Comparison of ENCODE assay signal across 8 mouse cellular contexts in genomic region chr4:40971744-40972143, GRCm38 (mm10). TPM values are rescaled to one million over a fixed set of nuclear protein-coding genes. Genes with fewer than 3 reads are reported as not detected.
DNase-seq lines count a peak whose midpoint lies in the region; ATAC-seq and TF ChIP-seq lines count a peak whose summit lies in the region.

No protein-coding gene starts in this region.

- TF ChIP-seq CTCF in hindbrain, postnatal 0 days (IDR thresholded peaks at IDR 0.05; ENCODE audit: low read depth), result peak; percentile 77
- peak; percentile 70 for TF ChIP-seq CTCF in lung, embryonic 14.5 days (IDR thresholded peaks at IDR 0.05; ENCODE audit: low read depth)

- H3K27me3 ChIP-seq in heart, embryonic 10.5 days (ENCODE audit: insufficient read depth, poor library complexity, severe bottlenecking), result no peaks in the 10 kb centered on the region
- no peaks in the 10 kb centered on the region for H3K27me3 ChIP-seq in hindbrain, postnatal 0 days (ENCODE audit: insufficient read depth, low read length)
- H3K27me3 ChIP-seq in lung, embryonic 14.5 days (ENCODE audit: insufficient read depth, low read length), result no peaks in the 10 kb centered on the region
- H3K27me3 ChIP-seq in neural tube, embryonic 15.5 days (replicated peaks), result no peaks in the 10 kb centered on the region

- H3K9me3 ChIP-seq in heart, embryonic 10.5 days, result no peaks in the 10 kb centered on the region
- no peaks in the 10 kb centered on the region for H3K9me3 ChIP-seq in hindbrain, postnatal 0 days (ENCODE audit: low read length)
- no peaks in the 10 kb centered on the region for H3K9me3 ChIP-seq in lung, embryonic 14.5 days (ENCODE audit: low read depth, low read length)
- H3K9me3 ChIP-seq in neural tube, embryonic 15.5 days (replicated peaks), result no peaks in the 10 kb centered on the region

- peak overlapping the region; percentile 97; the same call in 1 of the 2 replicates for H3K27ac ChIP-seq in heart, embryonic 10.5 days
- H3K27ac ChIP-seq in hindbrain, postnatal 0 days, result peak overlapping the region; percentile 92; the same call in 1 of the 2 replicates
- peak overlapping the region; percentile 96 for H3K27ac ChIP-seq in lung, embryonic 14.5 days (ENCODE audit: low read depth)
- peak overlapping the region; percentile 94; the same call in 1 of the 2 replicates for H3K27ac ChIP-seq in neural tube, embryonic 15.5 days (replicated peaks)

- H3K9ac ChIP-seq in hindbrain, postnatal 0 days (replicated peaks; ENCODE audit: low read length), result peak overlapping the region; percentile 81
- peak overlapping the region; percentile 76 for H3K9ac ChIP-seq in lung, embryonic 14.5 days
- H3K9ac ChIP-seq in neural tube, embryonic 15.5 days (replicated peaks), result peak overlapping the region; percentile 93

- H3K4me3 ChIP-seq in heart, embryonic 10.5 days, result peak overlapping the region; percentile 97
- H3K4me3 ChIP-seq in hindbrain, postnatal 0 days (ENCODE audit: low read length), result peak overlapping the region; percentile 79
- peak overlapping the region; percentile 95 for H3K4me3 ChIP-seq in lung, embryonic 14.5 days (ENCODE audit: low read depth, low read length)
- H3K4me3 ChIP-seq in neural tube, embryonic 15.5 days (replicated peaks), result peak overlapping the region; percentile 99

- H3K36me3 ChIP-seq in heart, embryonic 10.5 days, result peaks cover 20% of the 10 kb centered on the region
- peaks cover 7% of the 10 kb centered on the region; the same call in 1 of the 2 replicates for H3K36me3 ChIP-seq in hindbrain, postnatal 0 days (ENCODE audit: insufficient read depth, low read length)
- H3K36me3 ChIP-seq in lung, embryonic 14.5 days (ENCODE audit: insufficient read depth), result peaks cover 32% of the 10 kb centered on the region
- H3K36me3 ChIP-seq in neural tube, embryonic 15.5 days, result peaks cover 14% of the 10 kb centered on the region

- peak overlapping the region; percentile 72 for H3K4me2 ChIP-seq in hindbrain, postnatal 0 days (ENCODE audit: low read depth, low read length)
- H3K4me2 ChIP-seq in lung, embryonic 14.5 days, result peak overlapping the region; percentile 77
- peak overlapping the region; percentile 79 for H3K4me2 ChIP-seq in neural tube, embryonic 15.5 days

- H3K4me1 ChIP-seq in heart, embryonic 10.5 days, result peaks cover 22% of the 10 kb centered on the region
- H3K4me1 ChIP-seq in hindbrain, postnatal 0 days (ENCODE audit: insufficient read depth, low read length), result no peaks in the 10 kb centered on the region
- 0 out of 2 replicates have a peak, but pooled peaks cover 6% of the 10 kb centered on the region for H3K4me1 ChIP-seq in lung, embryonic 14.5 days (ENCODE audit: insufficient read depth)
- H3K4me1 ChIP-seq in neural tube, embryonic 15.5 days, result peaks cover 25% of the 10 kb centered on the region

- peak; percentile 83 for DNase-seq in heart, embryonic 10.5 days (ENCODE audit: low spot score)
- no peak for DNase-seq in heart, adult 9 months (ENCODE audit: low spot score in 2 of 2)
- DNase-seq in WW6 (ENCODE audit: low read depth, low spot score), result peak; percentile 40
- peak; percentile 71 for DNase-seq in hindbrain, postnatal 0 days (ENCODE audit: low spot score)
- peak; percentile 75 for DNase-seq in lung, embryonic 14.5 days
- no peak for DNase-seq in right cerebral cortex, adult 18-20 months

- ATAC-seq in erythroblast, adult 5-6 weeks (replicated peaks; ENCODE audit: low FRiP score, poor library complexity, severe bottlenecking), result peak; percentile 54
- ATAC-seq in hindbrain, postnatal 0 days, result no peak
- no peak for ATAC-seq in lung, embryonic 14.5 days (ENCODE audit: insufficient read depth)
- ATAC-seq in neural tube, embryonic 15.5 days (ENCODE audit: low FRiP score), result no peak

- 25% methylated on average over 13 of the region's 13 CpGs for WGBS in heart, embryonic 10.5 days
- WGBS in hindbrain, postnatal 0 days, result 24% methylated on average over 13 of the region's 13 CpGs
- 25% methylated on average over 13 of the region's 13 CpGs for WGBS in lung, embryonic 14.5 days
- WGBS in neural tube, embryonic 15.5 days, result 28% methylated on average over 13 of the region's 13 CpGs

RNA-seq across cellular contexts. Expression of gene Nfx1, which starts 1.0 kb away (rescaled TPM):
- 76.5 and 87.4 TPM in 2 replicates for polyA plus RNA-seq in heart, embryonic 10.5 days (2016; fragmentation: Nextera tagmentation; extraction: Ambion mirVana)
- total RNA-seq in erythroblast, adult 5-6 weeks (2015; ENCODE audit: low replicate concordance), result 8.8 and 11.3 TPM in 2 replicates
- 19.3 and 22.7 TPM in 2 replicates for total RNA-seq in erythroblast, adult 5-6 weeks (2017; ENCODE audit: low replicate concordance)
- 51.9 and 58.6 TPM in 2 replicates for total RNA-seq in hindbrain, postnatal 0 days (2014; rRNA removed)
- polyA plus RNA-seq in hindbrain, postnatal 0 days (2015; fragmentation: Nextera tagmentation; extraction: Ambion mirVana), result 63.8 and 66.0 TPM in 2 replicates
- polyA plus RNA-seq in lung, embryonic 14.5 days (2014; fragmentation: Nextera tagmentation; extraction: Ambion mirVana), result 95.7 and 96.9 TPM in 2 replicates
- 95.2 and 97.9 TPM in 2 replicates for polyA plus RNA-seq in neural tube, embryonic 15.5 days (2015; fragmentation: Nextera tagmentation; extraction: Ambion mirVana)

RNA-seq across cellular contexts. Expression of gene Chmp5, which starts 23.5 kb away (rescaled TPM):
- polyA plus RNA-seq in heart, embryonic 10.5 days (2016; fragmentation: Nextera tagmentation; extraction: Ambion mirVana), result 72.3 and 76.7 TPM in 2 replicates
- 26.5 and 36.4 TPM in 2 replicates for total RNA-seq in erythroblast, adult 5-6 weeks (2015; ENCODE audit: low replicate concordance)
- total RNA-seq in erythroblast, adult 5-6 weeks (2017; ENCODE audit: low replicate concordance), result 42.0 and 56.2 TPM in 2 replicates
- total RNA-seq in hindbrain, postnatal 0 days (2014; rRNA removed), result 34.4 and 37.0 TPM in 2 replicates
- polyA plus RNA-seq in hindbrain, postnatal 0 days (2015; fragmentation: Nextera tagmentation; extraction: Ambion mirVana), result 131 and 137 TPM in 2 replicates
- polyA plus RNA-seq in lung, embryonic 14.5 days (2014; fragmentation: Nextera tagmentation; extraction: Ambion mirVana), result 90.7 and 97.6 TPM in 2 replicates
- 137 and 147 TPM in 2 replicates for polyA plus RNA-seq in neural tube, embryonic 15.5 days (2015; fragmentation: Nextera tagmentation; extraction: Ambion mirVana)

RNA-seq across cellular contexts. Expression of gene Bag1, which starts 23.6 kb away (rescaled TPM):
- 181 and 209 TPM in 2 replicates for polyA plus RNA-seq in heart, embryonic 10.5 days (2016; fragmentation: Nextera tagmentation; extraction: Ambion mirVana)
- total RNA-seq in erythroblast, adult 5-6 weeks (2015; ENCODE audit: low replicate concordance), result 28.2 and 33.2 TPM in 2 replicates
- 126 and 129 TPM in 2 replicates for total RNA-seq in erythroblast, adult 5-6 weeks (2017; ENCODE audit: low replicate concordance)
- 57.1 and 78.9 TPM in 2 replicates for total RNA-seq in hindbrain, postnatal 0 days (2014; rRNA removed)
- 183 and 195 TPM in 2 replicates for polyA plus RNA-seq in hindbrain, postnatal 0 days (2015; fragmentation: Nextera tagmentation; extraction: Ambion mirVana)
- polyA plus RNA-seq in lung, embryonic 14.5 days (2014; fragmentation: Nextera tagmentation; extraction: Ambion mirVana), result 210 and 228 TPM in 2 replicates
- 195 and 200 TPM in 2 replicates for polyA plus RNA-seq in neural tube, embryonic 15.5 days (2015; fragmentation: Nextera tagmentation; extraction: Ambion mirVana)

RNA-seq across cellular contexts. Expression of gene Spink4, which starts 51.9 kb away (rescaled TPM):
- polyA plus RNA-seq in heart, embryonic 10.5 days (2016; fragmentation: Nextera tagmentation; extraction: Ambion mirVana), result 6.2 and 10.2 TPM in 2 replicates
- not detected in 2 replicates for total RNA-seq in erythroblast, adult 5-6 weeks (2015; ENCODE audit: low replicate concordance)
- total RNA-seq in erythroblast, adult 5-6 weeks (2017; ENCODE audit: low replicate concordance), result not detected in 2 replicates
- not detected in 2 replicates for total RNA-seq in hindbrain, postnatal 0 days (2014; rRNA removed)
- not detected in 2 replicates for polyA plus RNA-seq in hindbrain, postnatal 0 days (2015; fragmentation: Nextera tagmentation; extraction: Ambion mirVana)
- 0.58 TPM in 1 of 2 replicates, not detected in the other for polyA plus RNA-seq in lung, embryonic 14.5 days (2014; fragmentation: Nextera tagmentation; extraction: Ambion mirVana)
- polyA plus RNA-seq in neural tube, embryonic 15.5 days (2015; fragmentation: Nextera tagmentation; extraction: Ambion mirVana), result 4.2 TPM in 1 of 2 replicates, not detected in the other

Comparison
In these comparisons a context has a peak if more than half of its experiments do, and no peak if none do; other contexts are left out.
1. DNase-seq: peak in heart, embryonic 10.5 days (single experiment), WW6 (single experiment), hindbrain, postnatal 0 days (single experiment) and lung, embryonic 14.5 days (single experiment); none in heart, adult 9 months (0 of 2) and right cerebral cortex, adult 18-20 months (single experiment).
2. Peak in every context shown above with its lines, with median percentiles within 50 percentile points of each other: H3K27ac ChIP-seq, H3K4me3 ChIP-seq, H3K4me2 ChIP-seq and H3K9ac ChIP-seq.